Mouse (Mus musculus) bone marrow, adult 2 months (tissue): ENCODE measurements around the gene Ptpn13.

Experiments used
- CTCF ChIP-seq: fragments of 200-500 bp; IDR thresholded peaks from 2 replicates; pipeline ENCODE4 v1.5.1; 2011; ENCODE audit warnings: low read length, control low read depth; ENCODE audit not compliant: control insufficient read depth, insufficient read depth
- POLR2A ChIP-seq: fragments of 200-500 bp; IDR thresholded peaks from 2 replicates; pipeline ENCODE4 v1.6.1; 2011; ENCODE audit warnings: low read depth, mild to moderate bottlenecking, control low read depth, low read length, borderline replicate concordance; ENCODE audit not compliant: control insufficient read depth

- no peak for TF ChIP-seq POLR2A
- TF ChIP-seq CTCF = no peak
These were observed 28.6 kb downstream of the Ptpn13 start for GRCm38 (mm10) chr5:103453361-103454140.
